Mouse (Mus musculus) limb, embryonic 13.5 days (tissue): Measurements from ENCODE around the gene Dna2. TPM values are rescaled to one million over a fixed set of nuclear protein-coding genes. Genes with fewer than 3 reads are reported as not detected.

ENCODE experiments used
- ATAC-seq: fragments of 200-750 bp; cut with Nextera tagmentation; 2 replicates; pipeline ENCODE4 v1.8.0; 2017; ENCODE audit warnings: low read depth, moderate number of reproducible peaks, moderate TSS enrichment; ENCODE audit not compliant: low FRiP score
- H3K27ac ChIP-seq: fragments of 300-500 bp; sonication (generic); 2 replicates; pipeline ENCODE4 v1.5.1; 2015; ENCODE audit warnings: inconsistent platforms, mild to moderate bottlenecking, moderate library complexity
- H3K27me3 ChIP-seq: fragments of 300-500 bp; sonication (generic); 2 replicates; pipeline ENCODE4 v1.6.1; 2015; ENCODE audit warnings: mild to moderate bottlenecking, inconsistent platforms
- H3K36me3 ChIP-seq: fragments of 300-500 bp; sonication (generic); 2 replicates; pipeline ENCODE4 v1.6.1; 2015; ENCODE audit warnings: inconsistent platforms, mild to moderate bottlenecking, moderate library complexity
- H3K4me1 ChIP-seq: fragments of 300-500 bp; sonication (generic); 2 replicates; pipeline ENCODE4 v1.6.1; 2015; ENCODE audit warnings: inconsistent platforms
- H3K4me2 ChIP-seq: fragments of 300-500 bp; sonication (generic); replicated peaks from 2 replicates; pipeline ENCODE4 v1.6.1; 2015; ENCODE audit warnings: inconsistent platforms, mild to moderate bottlenecking, moderate library complexity
- H3K4me3 ChIP-seq: fragments of 300-500 bp; sonication (generic); 2 replicates; pipeline ENCODE4 v1.5.1; 2015; ENCODE audit warnings: moderate library complexity, mild to moderate bottlenecking, inconsistent platforms
- H3K9ac ChIP-seq: fragments of 300-500 bp; sonication (generic); 2 replicates; pipeline ENCODE4 v1.6.1; 2015; ENCODE audit warnings: mild to moderate bottlenecking, inconsistent platforms
- H3K9me3 ChIP-seq: fragments of 300-500 bp; sonication (generic); 2 replicates; pipeline ENCODE4 v1.6.1; 2016; ENCODE audit warnings: inconsistent platforms
- WGBS: fragments of 180-500 bp; shearing (Covaris S2); methylation state at CpG from one replicate; pipeline ENCODE4 v1.1.7; 2015; 5-methylcytosine and 5-hydroxymethylcytosine counted together
- polyA plus RNA-seq: library from polyadenylated mRNA; unstranded; fragments of >200 nt; fragmentation: Nextera tagmentation; extraction: Ambion mirVana; gene quantifications from 2 replicates; pipeline ENCODE4 v1.2.1, GENCODE M21; 2015

Dna2 gene
- polyA plus RNA-seq, 1 experiment from 2014 or later, result 20.2 TPM

GRCm38 (mm10) chr10:62987341-62987740, 40.5 kb downstream of the Dna2 start:
- Histone ChIP-seq H3K4me3 (no peak overlapping the region), H3K27me3 (no peaks in the 10 kb centered on the region), H3K4me1 (no peaks in the 10 kb centered on the region), H3K27ac (no peak overlapping the region), H3K36me3 (peaks cover 91% of the 10 kb centered on the region), H3K9me3 (no peaks in the 10 kb centered on the region), H3K4me2 (no peak overlapping the region), H3K9ac (no peak overlapping the region)
- ATAC-seq, result no peak
- 28% methylated on average over 3 of the region's 3 CpGs for WGBS

- ATAC-seq, result no peak
- no peak overlapping the region for H3K9ac ChIP-seq
- H3K27me3 ChIP-seq, result no peaks in the 10 kb centered on the region
- WGBS, result 91% methylated on average over 15 of the region's 15 CpGs
- no peaks in the 10 kb centered on the region for H3K9me3 ChIP-seq
- no peak overlapping the region for H3K4me3 ChIP-seq
- H3K4me2 ChIP-seq, result no peak overlapping the region
- no peaks in the 10 kb centered on the region for H3K4me1 ChIP-seq
- no peak overlapping the region for H3K27ac ChIP-seq
- peaks cover 91% of the 10 kb centered on the region for H3K36me3 ChIP-seq
Measured at GRCm38 (mm10) chr10:62990636-62991035, 43.8 kb downstream of the Dna2 start.

GRCm38 (mm10) chr10:62993991-62994390, 47.2 kb downstream of the Dna2 start:
- H3K9me3 ChIP-seq, result no peaks in the 10 kb centered on the region
- H3K4me1 ChIP-seq, result no peaks in the 10 kb centered on the region
- no peak overlapping the region for H3K4me3 ChIP-seq
- no peak overlapping the region for H3K4me2 ChIP-seq
- ATAC-seq, result no peak
- no peaks in the 10 kb centered on the region for H3K27me3 ChIP-seq
- H3K9ac ChIP-seq, result no peak overlapping the region
- H3K36me3 ChIP-seq, result peaks cover 93% of the 10 kb centered on the region
- WGBS, result 90% methylated on average over 6 of the region's 9 CpGs
- H3K27ac ChIP-seq, result no peak overlapping the region

GRCm38 (mm10) chr10:63000584-63000983, 53.8 kb downstream of the Dna2 start:
- Histone ChIP-seq H3K9me3 (no peaks in the 10 kb centered on the region), H3K27me3 (no peaks in the 10 kb centered on the region), H3K36me3 (peaks cover 93% of the 10 kb centered on the region), H3K4me3 (no peak overlapping the region), H3K4me1 (no peaks in the 10 kb centered on the region), H3K4me2 (no peak overlapping the region), H3K27ac (no peak overlapping the region), H3K9ac (no peak overlapping the region)
- 80% methylated on average over 9 of the region's 9 CpGs for WGBS
- no peak for ATAC-seq

- H3K4me2 ChIP-seq, result no peak overlapping the region
- no peak overlapping the region; the same call in 1 of the 2 replicates for H3K9ac ChIP-seq
- no peaks in the 10 kb centered on the region for H3K9me3 ChIP-seq
- no peaks in the 10 kb centered on the region for H3K27me3 ChIP-seq
- peaks cover 94% of the 10 kb centered on the region for H3K36me3 ChIP-seq
- H3K4me3 ChIP-seq, result no peak overlapping the region
- no peaks in the 10 kb centered on the region for H3K4me1 ChIP-seq
- H3K27ac ChIP-seq, result no peak overlapping the region
- no peak for ATAC-seq
- 65% methylated on average over 9 of the region's 9 CpGs for WGBS
Measured at GRCm38 (mm10) chr10:63003252-63003651, 56.4 kb downstream of the Dna2 start.

GRCm38 (mm10) chr10:63004556-63004955, 57.7 kb downstream of the Dna2 start:
- peaks cover 92% of the 10 kb centered on the region for H3K36me3 ChIP-seq
- no peak for ATAC-seq
- H3K27me3 ChIP-seq, result no peaks in the 10 kb centered on the region
- WGBS, result 90% methylated on average over 9 of the region's 9 CpGs
- no peak overlapping the region for H3K27ac ChIP-seq
- no peak overlapping the region for H3K4me3 ChIP-seq
- no peaks in the 10 kb centered on the region for H3K9me3 ChIP-seq
- H3K4me1 ChIP-seq, result no peaks in the 10 kb centered on the region
- H3K9ac ChIP-seq, result no peak overlapping the region
- no peak overlapping the region for H3K4me2 ChIP-seq

- H3K27me3 ChIP-seq, result no peaks in the 10 kb centered on the region
- no peak for ATAC-seq
- WGBS, result 75% methylated on average over 3 of the region's 3 CpGs
- H3K4me3 ChIP-seq, result no peak overlapping the region
- no peak overlapping the region for H3K4me2 ChIP-seq
- H3K4me1 ChIP-seq, result no peaks in the 10 kb centered on the region
- H3K36me3 ChIP-seq, result peaks cover 92% of the 10 kb centered on the region
- H3K9me3 ChIP-seq, result no peaks in the 10 kb centered on the region
- no peak overlapping the region for H3K27ac ChIP-seq
- no peak overlapping the region for H3K9ac ChIP-seq
Measured at GRCm38 (mm10) chr10:63008193-63008592, 61.4 kb downstream of the Dna2 start.

GRCm38 (mm10) chr10:63010268-63010667, 63.4 kb downstream of the Dna2 start:
- no peak for ATAC-seq
- Histone ChIP-seq H3K9me3 (no peaks in the 10 kb centered on the region), H3K27ac (no peak overlapping the region), H3K4me3 (no peak overlapping the region), H3K4me2 (no peak overlapping the region), H3K27me3 (no peaks in the 10 kb centered on the region), H3K4me1 (no peaks in the 10 kb centered on the region), H3K36me3 (peaks cover 92% of the 10 kb centered on the region), H3K9ac (no peak overlapping the region)
- 80% methylated on average over 4 of the region's 4 CpGs for WGBS

GRCm38 (mm10) chr10:63011556-63011955, 64.7 kb downstream of the Dna2 start:
- no peak for ATAC-seq
- no peak overlapping the region for H3K27ac ChIP-seq
- WGBS, result 83% methylated on average over 6 of the region's 6 CpGs
- no peak overlapping the region for H3K9ac ChIP-seq
- H3K4me3 ChIP-seq, result no peak overlapping the region
- H3K27me3 ChIP-seq, result no peaks in the 10 kb centered on the region
- no peaks in the 10 kb centered on the region for H3K4me1 ChIP-seq
- H3K36me3 ChIP-seq, result peaks cover 93% of the 10 kb centered on the region
- no peaks in the 10 kb centered on the region for H3K9me3 ChIP-seq
- H3K4me2 ChIP-seq, result no peak overlapping the region

GRCm38 (mm10) chr10:63013476-63013875, 66.7 kb downstream of the Dna2 start:
- no peak overlapping the region for H3K4me3 ChIP-seq
- no peaks in the 10 kb centered on the region for H3K27me3 ChIP-seq
- no peaks in the 10 kb centered on the region for H3K4me1 ChIP-seq
- WGBS, result 60% methylated on average over 3 of the region's 3 CpGs
- ATAC-seq, result no peak
- peaks cover 88% of the 10 kb centered on the region for H3K36me3 ChIP-seq
- H3K4me2 ChIP-seq, result no peak overlapping the region
- H3K9me3 ChIP-seq, result no peaks in the 10 kb centered on the region
- H3K27ac ChIP-seq, result no peak overlapping the region
- H3K9ac ChIP-seq, result no peak overlapping the region

GRCm38 (mm10) chr10:63014168-63014567, 67.3 kb downstream of the Dna2 start:
- H3K27ac ChIP-seq, result no peak overlapping the region
- H3K4me2 ChIP-seq, result no peak overlapping the region
- H3K9ac ChIP-seq, result no peak overlapping the region
- 85% methylated on average over 9 of the region's 9 CpGs for WGBS
- H3K4me1 ChIP-seq, result no peaks in the 10 kb centered on the region
- peaks cover 83% of the 10 kb centered on the region for H3K36me3 ChIP-seq
- no peaks in the 10 kb centered on the region for H3K27me3 ChIP-seq
- no peak for ATAC-seq
- H3K4me3 ChIP-seq, result no peak overlapping the region
- H3K9me3 ChIP-seq, result no peaks in the 10 kb centered on the region

- H3K27me3 ChIP-seq, result no peaks in the 10 kb centered on the region
- no peaks in the 10 kb centered on the region for H3K9me3 ChIP-seq
- peaks cover 26% of the 10 kb centered on the region for H3K4me1 ChIP-seq
- H3K27ac ChIP-seq, result no peak overlapping the region
- WGBS, result 81% methylated on average over 6 of the region's 6 CpGs
- no peak overlapping the region for H3K4me2 ChIP-seq
- H3K4me3 ChIP-seq, result no peak overlapping the region
- no peak for ATAC-seq
- H3K36me3 ChIP-seq, result peaks cover 35% of the 10 kb centered on the region
- no peak overlapping the region for H3K9ac ChIP-seq
Measured at GRCm38 (mm10) chr10:63019304-63019703, 72.5 kb downstream of the Dna2 start.

- Histone ChIP-seq H3K36me3 (peaks cover 13% of the 10 kb centered on the region), H3K9me3 (no peaks in the 10 kb centered on the region), H3K27me3 (no peaks in the 10 kb centered on the region), H3K9ac (peak overlapping the region; percentile 100; the same call in 1 of the 2 replicates), H3K4me3 (peak overlapping the region; percentile 91), H3K4me1 (peaks cover 43% of the 10 kb centered on the region), H3K4me2 (peak overlapping the region; percentile 66), H3K27ac (no peak overlapping the region)
- 57% methylated on average over 4 of the region's 4 CpGs for WGBS
- ATAC-seq, result no peak
Measured at GRCm38 (mm10) chr10:63021702-63022101, 74.9 kb downstream of the Dna2 start.
